Mouse (Mus musculus) hindbrain, embryonic 15.5 days (tissue): ENCODE data around the gene Klhl23. TPM values are rescaled to one million over a fixed set of nuclear protein-coding genes. Genes with fewer than 3 reads are reported as not detected.
"Not testable (repeated sequence)": the region's sequence is repeated elsewhere in the genome, so short reads cannot be mapped to it uniquely, and the experiment has no call there.

ENCODE experiments used
- ATAC-seq: fragments of 200-750 bp; cut with Nextera tagmentation; 2 replicates; pipeline ENCODE4 v1.8.0; 2017; ENCODE audit warnings: low read depth, moderate number of reproducible peaks, moderate TSS enrichment; ENCODE audit not compliant: low FRiP score
- H3K27ac ChIP-seq: fragments of 300-500 bp; sonication (generic); replicated peaks from 2 replicates; pipeline ENCODE4 v1.5.1; 2015; ENCODE audit warnings: mild to moderate bottlenecking, inconsistent platforms
- H3K27me3 ChIP-seq: fragments of 300-500 bp; sonication (generic); 2 replicates; pipeline ENCODE4 v1.6.1; 2015; ENCODE audit warnings: control low read depth, inconsistent platforms
- H3K36me3 ChIP-seq: fragments of 300-500 bp; sonication (generic); 2 replicates; pipeline ENCODE4 v1.6.1; 2015; ENCODE audit warnings: control low read depth, inconsistent platforms
- H3K4me1 ChIP-seq: fragments of 300-500 bp; sonication (generic); replicated peaks from 2 replicates; pipeline ENCODE4 v1.6.1; 2015; ENCODE audit warnings: control low read depth, inconsistent platforms
- H3K4me2 ChIP-seq: fragments of 300-500 bp; sonication (generic); 2 replicates; pipeline ENCODE4 v1.6.1; 2015; ENCODE audit warnings: moderate library complexity, mild to moderate bottlenecking, inconsistent platforms
- H3K4me3 ChIP-seq: fragments of 300-500 bp; sonication (generic); 2 replicates; pipeline ENCODE4 v1.5.1; 2015; ENCODE audit warnings: mild to moderate bottlenecking, inconsistent platforms
- H3K9ac ChIP-seq: fragments of 300-500 bp; sonication (generic); 2 replicates; pipeline ENCODE4 v1.6.1; 2015; ENCODE audit warnings: inconsistent platforms
- H3K9me3 ChIP-seq: fragments of 300-500 bp; sonication (generic); 2 replicates; pipeline ENCODE4 v1.6.1; 2016; ENCODE audit warnings: control low read depth, inconsistent platforms
- WGBS: fragments of 180-500 bp; shearing (Covaris S2); methylation state at CpG from one replicate; pipeline ENCODE4 v1.1.7; 2015; 5-methylcytosine and 5-hydroxymethylcytosine counted together
- polyA plus RNA-seq: library from polyadenylated mRNA; unstranded; fragments of >200 nt; fragmentation: Nextera tagmentation; extraction: Ambion mirVana; gene quantifications from 2 replicates; pipeline ENCODE4 v1.2.1, GENCODE M21; 2015

Klhl23 gene
- 93.0 and 94.6 TPM in 2 replicates for polyA plus RNA-seq

GRCm38 (mm10) chr2:69821711-69822110 lies at the start of gene Klhl23:
Gene Klhl23 (plus strand): TSS chr2:69821944.
- Histone ChIP-seq H3K27ac (peak within 1 kb of the TSS; percentile 98), H3K4me3 (peak within 1 kb of the TSS; percentile 81), H3K4me1 (peaks cover 38% of the 10 kb centered on the region), H3K36me3 (0 out of 2 replicates have a peak, but pooled peaks cover 5% of the 10 kb centered on the region), H3K9me3 (no peaks in the 10 kb centered on the region), H3K4me2 (peak within 1 kb of the TSS; percentile 83), H3K27me3 (no peaks in the 10 kb centered on the region), H3K9ac (peak within 1 kb of the TSS; percentile 87)
- ATAC-seq, result no peak
- 30% methylated on average over 8 of the region's 8 CpGs for WGBS

- H3K27me3 ChIP-seq, result no peaks in the 10 kb centered on the region
- no peaks in the 10 kb centered on the region for H3K4me1 ChIP-seq
- no peaks in the 10 kb centered on the region for H3K9me3 ChIP-seq
- ATAC-seq, result no peak
- no peak overlapping the region for H3K4me3 ChIP-seq
- H3K4me2 ChIP-seq, result no peak overlapping the region
- no peak overlapping the region for H3K9ac ChIP-seq
- no peak overlapping the region for H3K27ac ChIP-seq
- H3K36me3 ChIP-seq, result peaks cover 5% of the 10 kb centered on the region; the same call in 1 of the 2 replicates
- 96% methylated on average over 3 of the region's 3 CpGs for WGBS
Measured at GRCm38 (mm10) chr2:69773331-69773730, 48.4 kb upstream of the Klhl23 start.

DNA sequence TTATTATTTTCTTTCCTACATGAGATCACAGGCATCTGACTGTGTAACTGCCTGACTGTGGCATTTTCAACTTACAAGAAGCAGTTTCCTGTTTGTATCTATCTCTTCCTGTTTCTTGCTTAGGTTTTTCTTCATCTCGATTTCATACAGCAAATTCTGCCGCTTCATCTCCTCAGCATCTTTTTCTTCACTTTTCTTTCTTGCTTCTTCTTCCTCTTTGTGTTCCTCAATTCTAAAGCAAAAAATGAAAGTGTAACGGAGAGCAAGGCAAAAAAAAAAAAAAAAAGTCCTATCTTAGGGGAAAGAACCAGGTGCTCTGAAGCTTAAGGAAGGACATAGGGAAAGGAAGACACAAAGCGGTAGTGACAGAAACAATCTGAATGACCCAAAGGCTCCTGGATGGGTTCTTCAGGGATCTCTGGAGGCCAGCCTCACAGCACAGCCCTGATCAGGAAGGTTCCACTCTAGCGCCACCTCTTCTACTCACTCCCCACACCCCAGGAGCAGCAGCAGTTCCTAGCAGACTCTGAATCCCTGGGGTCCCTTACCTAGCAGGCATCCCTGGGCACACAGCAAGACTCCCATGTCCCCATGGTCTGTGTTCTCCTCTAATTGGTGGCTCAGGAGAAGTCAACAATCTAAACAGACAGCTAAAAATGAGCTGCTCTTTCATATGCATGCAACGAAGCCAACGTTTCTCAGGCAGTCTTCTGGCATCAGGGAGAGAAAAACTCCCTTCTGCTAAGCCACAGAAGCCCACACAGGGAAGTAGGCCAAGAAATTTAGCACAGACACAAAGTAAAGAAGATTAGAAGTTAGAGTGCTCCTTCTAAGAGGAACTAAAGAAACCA lies 43.5 kb upstream of the Klhl23 start:
- peaks cover 9% of the 10 kb centered on the region; the same call in 1 of the 2 replicates for H3K36me3 ChIP-seq
- H3K4me1 ChIP-seq, result no peaks in the 10 kb centered on the region
- WGBS, result 82% methylated on average over 7 of the region's 7 CpGs
- H3K4me3 ChIP-seq, result no peak overlapping the region
- no peaks in the 10 kb centered on the region for H3K9me3 ChIP-seq
- H3K4me2 ChIP-seq, result no peak overlapping the region
- no peak overlapping the region for H3K27ac ChIP-seq
- no peak for ATAC-seq
- H3K9ac ChIP-seq, result no peak overlapping the region
- H3K27me3 ChIP-seq, result no peaks in the 10 kb centered on the region

DNA sequence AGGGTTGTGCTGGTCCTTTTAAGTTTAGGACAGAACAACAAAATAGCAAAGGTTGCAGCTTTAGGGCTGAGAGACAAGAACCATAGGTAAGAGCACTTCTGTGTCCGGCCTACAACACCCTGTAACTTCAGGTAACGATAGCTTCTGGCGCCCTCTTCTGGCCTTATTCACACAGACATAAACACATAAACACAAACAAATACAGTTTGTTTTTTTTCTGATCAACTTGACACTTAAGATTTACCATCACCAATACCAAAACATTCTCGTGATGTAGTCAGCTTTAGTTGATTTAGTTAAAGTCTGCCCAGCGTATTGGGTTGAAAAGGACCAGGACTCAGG lies 42.9 kb upstream of the Klhl23 start:
- Histone ChIP-seq H3K27me3 (no peaks in the 10 kb centered on the region), H3K27ac (no peak overlapping the region), H3K9ac (no peak overlapping the region), H3K4me1 (no peaks in the 10 kb centered on the region), H3K4me3 (no peak overlapping the region), H3K9me3 (no peaks in the 10 kb centered on the region), H3K4me2 (no peak overlapping the region), H3K36me3 (peaks cover 9% of the 10 kb centered on the region; the same call in 1 of the 2 replicates)
- WGBS, result 47% methylated on average over 5 of the region's 5 CpGs
- ATAC-seq, result no peak

- Histone ChIP-seq H3K36me3 (peaks cover 16% of the 10 kb centered on the region), H3K9me3 (no peaks in the 10 kb centered on the region), H3K4me1 (peaks cover 22% of the 10 kb centered on the region), H3K27me3 (no peaks in the 10 kb centered on the region), H3K27ac (peak overlapping the region; percentile 88), H3K9ac (peak overlapping the region; percentile 53), H3K4me3 (peak overlapping the region; percentile 70), H3K4me2 (peak overlapping the region; percentile 70)
- no peak for ATAC-seq
- WGBS, result 30% methylated on average over 9 of the region's 9 CpGs
Measured at GRCm38 (mm10) chr2:69788974-69789373, 32.8 kb upstream of the Klhl23 start.

DNA sequence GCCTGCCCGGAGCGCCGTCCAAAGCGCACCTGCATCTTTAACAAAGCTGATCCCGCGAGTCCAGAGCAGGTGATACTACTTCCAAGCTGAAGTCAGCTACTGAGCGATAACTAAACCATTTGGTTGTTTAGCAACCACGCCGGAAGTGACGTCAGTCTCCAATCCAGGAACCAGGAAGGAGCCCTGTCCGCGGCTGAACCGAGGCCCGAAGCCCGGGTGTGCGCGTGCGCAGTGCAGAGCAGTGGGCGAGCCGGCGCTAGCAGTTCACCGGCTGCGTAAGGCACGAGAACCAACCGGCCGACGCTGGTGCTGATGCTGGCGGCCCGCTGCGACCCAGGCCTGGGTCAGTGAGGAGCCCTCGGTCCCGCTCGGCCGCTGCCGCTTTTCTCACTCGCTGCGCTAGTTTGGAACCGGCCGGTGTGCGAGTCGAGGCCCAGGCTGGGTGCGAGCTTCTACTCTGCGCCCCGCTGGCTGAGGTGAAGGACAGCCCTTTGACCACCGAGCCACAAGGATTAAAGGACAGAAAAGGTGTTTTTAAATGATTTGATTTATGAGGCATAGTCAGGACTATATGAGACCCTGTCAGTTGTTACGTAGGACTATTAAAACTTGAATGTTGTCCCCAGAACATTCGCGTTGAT lies 32.2 kb upstream of the Klhl23 start, which contains the start of the genes Ccdc173 and Phospho2:
Ccdc173 (minus strand) TSS at position 147 of the 641 bp plus-strand sequence.
Phospho2 (plus strand) TSS at position 195 of the 641 bp plus-strand sequence.
- H3K9me3 ChIP-seq, result no peaks in the 10 kb centered on the region
- peaks cover 19% of the 10 kb centered on the region for H3K36me3 ChIP-seq
- peak within 1 kb of the TSS; percentile 70 for H3K4me3 ChIP-seq
- peak within 1 kb of the TSS; percentile 70 for H3K4me2 ChIP-seq
- peak; percentile 97 for ATAC-seq
- peak within 1 kb of the TSS; percentile 71 for H3K9ac ChIP-seq
- no peaks in the 10 kb centered on the region for H3K27me3 ChIP-seq
- H3K27ac ChIP-seq, result peak within 1 kb of the TSS; percentile 88
- H3K4me1 ChIP-seq, result peaks cover 22% of the 10 kb centered on the region
- WGBS, result 2% methylated on average over 48 of the region's 48 CpGs

DNA sequence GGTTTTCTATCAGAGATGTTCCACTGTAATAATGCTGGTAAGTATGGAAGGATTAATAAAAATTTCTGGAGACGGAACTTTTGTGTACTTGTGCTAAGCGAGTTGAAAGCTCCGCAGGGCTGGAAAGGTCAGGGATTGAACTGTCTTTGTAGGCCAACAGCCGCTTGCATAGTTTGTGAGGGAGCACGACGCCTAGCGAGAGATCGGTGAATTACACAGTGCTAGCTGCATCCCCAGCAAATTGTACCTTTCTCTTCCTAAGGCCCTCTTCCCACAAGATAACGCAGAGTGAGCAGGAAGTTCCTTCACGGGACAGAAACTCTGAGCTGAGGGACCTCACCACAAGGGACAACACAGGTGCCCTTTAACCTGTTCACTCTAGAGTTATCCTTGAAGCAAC lies 31.5 kb upstream of the Klhl23 start:
- no peaks in the 10 kb centered on the region for H3K27me3 ChIP-seq
- H3K36me3 ChIP-seq, result peaks cover 26% of the 10 kb centered on the region
- peaks cover 22% of the 10 kb centered on the region for H3K4me1 ChIP-seq
- ATAC-seq, result 0 out of 2 replicates have a peak, but pooled peaks have one; percentile 27
- H3K27ac ChIP-seq, result peak overlapping the region; percentile 88
- WGBS, result 2% methylated on average over 10 of the region's 10 CpGs
- peak overlapping the region; percentile 70 for H3K4me3 ChIP-seq
- H3K9me3 ChIP-seq, result no peaks in the 10 kb centered on the region
- H3K4me2 ChIP-seq, result peak overlapping the region; percentile 70
- H3K9ac ChIP-seq, result 0 out of 2 replicates have a peak overlapping the region, but pooled peaks have one; percentile 71

GRCm38 (mm10) chr2:69790722-69791121 lies 31.0 kb upstream of the Klhl23 start:
- 82% methylated on average over 4 of the region's 4 CpGs for WGBS
- ATAC-seq, result no peak
- H3K4me3 ChIP-seq, result no peak overlapping the region
- H3K4me2 ChIP-seq, result peak overlapping the region; percentile 70
- H3K36me3 ChIP-seq, result peaks cover 30% of the 10 kb centered on the region
- H3K4me1 ChIP-seq, result peaks cover 22% of the 10 kb centered on the region
- H3K9ac ChIP-seq, result no peak overlapping the region
- H3K9me3 ChIP-seq, result no peaks in the 10 kb centered on the region
- H3K27ac ChIP-seq, result no peak overlapping the region
- no peaks in the 10 kb centered on the region for H3K27me3 ChIP-seq

GRCm38 (mm10) chr2:69802911-69803312 lies 18.8 kb upstream of the Klhl23 start:
- H3K4me3 ChIP-seq, result no peak overlapping the region
- no peaks in the 10 kb centered on the region for H3K27me3 ChIP-seq
- no peaks in the 10 kb centered on the region for H3K9me3 ChIP-seq
- H3K27ac ChIP-seq, result no peak overlapping the region
- no peaks in the 10 kb centered on the region for H3K36me3 ChIP-seq
- no peak overlapping the region for H3K9ac ChIP-seq
- no peaks in the 10 kb centered on the region for H3K4me1 ChIP-seq
- no peak; the same call in 1 of the 2 replicates for ATAC-seq
- no peak overlapping the region for H3K4me2 ChIP-seq
- whole genome bisulfite sequencing, result 54% methylated on average over 5 of the region's 5 CpGs

GRCm38 (mm10) chr2:69803756-69804155 lies 18.0 kb upstream of the Klhl23 start:
- Histone ChIP-seq H3K9me3 (no peaks in the 10 kb centered on the region), H3K9ac (no peak overlapping the region), H3K27me3 (no peaks in the 10 kb centered on the region), H3K27ac (no peak overlapping the region), H3K4me1 (no peaks in the 10 kb centered on the region), H3K4me3 (no peak overlapping the region), H3K4me2 (no peak overlapping the region), H3K36me3 (no peaks in the 10 kb centered on the region)
- ATAC-seq, result no peak
- 66% methylated on average over 8 of the region's 8 CpGs for WGBS

DNA sequence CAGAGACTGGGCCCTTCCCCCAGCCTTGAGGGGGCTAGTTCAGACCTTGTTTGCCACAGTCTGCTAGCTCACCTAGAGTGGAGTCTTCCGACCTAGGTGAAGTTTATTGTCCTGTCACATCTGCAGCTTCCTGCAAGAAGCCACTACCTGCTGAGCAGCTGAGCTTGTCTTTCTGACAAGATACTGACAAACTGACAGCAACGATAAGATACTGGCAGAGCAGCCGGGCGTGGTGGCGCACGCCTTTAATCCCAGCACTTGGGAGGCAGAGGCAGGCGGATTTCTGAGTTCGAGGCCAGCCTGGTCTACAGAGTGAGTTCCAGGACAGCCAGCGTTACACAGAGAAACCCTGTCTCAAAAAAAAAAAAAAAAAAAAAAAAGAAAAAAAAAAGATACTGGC lies 17.1 kb upstream of the Klhl23 start:
- H3K27me3 ChIP-seq, H3K4me3 ChIP-seq, H3K4me2 ChIP-seq, ATAC-seq, H3K27ac ChIP-seq, H3K9ac ChIP-seq, H3K9me3 ChIP-seq, H3K36me3 ChIP-seq, H3K4me1 ChIP-seq: not testable (repeated sequence)
- WGBS, result 87% methylated on average over 9 of the region's 9 CpGs

- Histone ChIP-seq H3K4me3 (no peak overlapping the region), H3K27ac (no peak overlapping the region), H3K4me1 (no peaks in the 10 kb centered on the region), H3K36me3 (no peaks in the 10 kb centered on the region), H3K27me3 (no peaks in the 10 kb centered on the region), H3K9me3 (no peaks in the 10 kb centered on the region), H3K4me2 (no peak overlapping the region), H3K9ac (no peak overlapping the region)
- no peak for ATAC-seq
- WGBS, result 78% methylated on average over 15 of the region's 15 CpGs
Measured at GRCm38 (mm10) chr2:69810169-69810568, 11.6 kb upstream of the Klhl23 start.
